Mouse (Mus musculus): ENCODE measurements at regions not wholly inside any gene's neighbourhood (a gene's known extent, or its start where the extent isn't known, plus 50 kb on each side); places are given as distances from the start of the nearest gene placed in this dataset.

DNA sequence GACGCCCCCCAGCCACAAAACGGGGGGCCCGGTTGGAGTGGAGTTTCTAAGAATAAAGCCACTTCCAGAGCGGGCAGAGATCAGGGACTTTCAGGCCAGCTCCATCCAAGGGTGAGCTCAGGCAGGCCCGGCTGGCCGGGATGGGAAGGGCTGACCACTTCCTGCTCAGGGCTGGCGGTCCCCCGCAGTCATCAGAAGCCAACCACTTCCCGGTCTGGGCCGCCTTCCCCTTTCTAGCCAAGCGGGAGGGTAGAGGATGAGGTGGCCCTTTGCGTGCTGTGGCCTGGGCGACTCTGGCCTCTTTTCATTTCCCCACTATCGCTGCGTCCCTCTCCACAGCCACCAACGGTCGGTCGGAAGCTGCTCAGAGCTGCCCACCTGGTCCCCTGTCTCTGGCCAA is 50.6 kb upstream of the Runx3 start:
- TF ChIP-seq CTCF (IDR thresholded peaks at IDR 0.05; ENCODE audit: low read depth) (no peak), EP300 (IDR thresholded peaks at IDR 0.05; ENCODE audit: low read depth) (no peak)

More for the DNA sequence above, 50.6 kb upstream of the Runx3 start:
- no peak for ATAC-seq (ENCODE audit: insufficient read depth, low read depth)
- no peak overlapping the region for H3K4me3 ChIP-seq (ENCODE audit: low read depth, low read length)
- DNase-seq (ENCODE audit: low spot score), result no peak
- H3K27ac ChIP-seq (ENCODE audit: low read depth), result no peak overlapping the region
- no peaks in the 10 kb centered on the region for H3K36me3 ChIP-seq (replicated peaks; ENCODE audit: control insufficient read depth, insufficient read depth, low read length)
- H3K9ac ChIP-seq (replicated peaks; ENCODE audit: low read depth, low read length), result no peak overlapping the region; the same call in 1 of the 2 replicates
- H3K27me3 ChIP-seq (ENCODE audit: control insufficient read depth, insufficient read depth, low read length), result no peaks in the 10 kb centered on the region
- H3K4me2 ChIP-seq (ENCODE audit: low read depth, low read length), result no peak overlapping the region
- H3K9me3 ChIP-seq (replicated peaks; ENCODE audit: control insufficient read depth, low read length), result no peaks in the 10 kb centered on the region
- WGBS, result 52% methylated on average over 18 of the region's 18 CpGs
- no peaks in the 10 kb centered on the region for H3K4me1 ChIP-seq (ENCODE audit: control insufficient read depth, insufficient read depth)

Measured in heart, postnatal 0 days (tissue).